Mouse (Mus musculus) lung, postnatal 4 days (tissue): ENCODE measurements at regions not wholly inside any gene's neighbourhood (a gene's known extent, or its start where the extent isn't known, plus 50 kb on each side); places are given as distances from the start of the nearest gene placed in this dataset.

Experiments used
- DNase-seq, 2 experiments: peaks; one replicate each; pipeline ENCODE4 v3.0.0; 2021

GRCm38 (mm10) chr1:77933095-77933766 lies 263.7 kb downstream of the Pax3 start:
- no peak for DNase-seq

DNA sequence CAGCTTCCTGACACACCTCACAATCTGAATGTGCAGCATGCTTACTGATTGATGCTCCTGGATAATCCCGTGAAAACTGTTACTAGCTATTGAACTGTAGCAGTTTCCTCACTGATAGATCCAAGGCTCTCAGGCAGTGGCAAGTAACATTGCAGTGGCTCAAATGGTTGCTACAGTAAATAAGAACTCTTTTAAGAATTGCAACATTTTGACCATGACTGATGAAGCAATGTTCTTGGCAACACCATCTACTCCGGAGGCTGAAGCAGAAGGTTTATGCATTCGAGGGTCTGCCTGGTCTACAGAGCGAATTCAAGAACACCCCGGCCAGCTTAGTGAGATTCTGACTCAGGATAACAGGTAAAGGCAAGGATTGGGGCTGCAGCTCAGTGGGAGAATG lies 264.7 kb downstream of the Pax3 start:
- DNase-seq: no peak

- no peak for DNase-seq
These were observed 266.3 kb downstream of the Pax3 start for GRCm38 (mm10) chr1:77930661-77931060.

- no peak for DNase-seq
These were observed 267.4 kb downstream of the Pax3 start for GRCm38 (mm10) chr1:77929552-77929951.

GRCm38 (mm10) chr1:77926146-77926545 lies 270.8 kb downstream of the Pax3 start:
- no peak for DNase-seq

GRCm38 (mm10) chr1:77896226-77896625 lies 300.7 kb downstream of the Pax3 start:
- DNase-seq: peak in 1 of 2 experiments; percentile 7

DNA sequence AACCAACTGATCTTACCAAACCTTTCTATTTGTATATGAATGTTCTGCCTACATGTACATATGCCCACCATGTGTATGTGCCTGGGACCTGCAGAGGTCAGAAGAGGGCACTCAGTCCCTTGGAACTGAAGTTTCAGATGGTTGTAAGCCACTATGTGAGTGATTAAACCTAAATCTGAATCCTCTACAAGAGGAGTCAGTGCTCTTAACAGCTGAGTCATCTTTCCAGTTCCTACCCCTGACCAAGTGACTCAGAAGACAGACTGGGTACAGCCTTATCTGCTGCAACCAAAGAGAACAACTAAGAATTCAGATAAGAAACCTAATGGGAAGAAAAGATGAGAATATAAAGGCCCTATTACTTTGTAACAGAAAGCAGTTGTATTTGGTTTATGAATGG lies 317.9 kb downstream of the Pax3 start:
- DNase-seq: no peak

- no peak for DNase-seq
These were observed 326.8 kb downstream of the Pax3 start for GRCm38 (mm10) chr1:77870125-77870524.

DNA sequence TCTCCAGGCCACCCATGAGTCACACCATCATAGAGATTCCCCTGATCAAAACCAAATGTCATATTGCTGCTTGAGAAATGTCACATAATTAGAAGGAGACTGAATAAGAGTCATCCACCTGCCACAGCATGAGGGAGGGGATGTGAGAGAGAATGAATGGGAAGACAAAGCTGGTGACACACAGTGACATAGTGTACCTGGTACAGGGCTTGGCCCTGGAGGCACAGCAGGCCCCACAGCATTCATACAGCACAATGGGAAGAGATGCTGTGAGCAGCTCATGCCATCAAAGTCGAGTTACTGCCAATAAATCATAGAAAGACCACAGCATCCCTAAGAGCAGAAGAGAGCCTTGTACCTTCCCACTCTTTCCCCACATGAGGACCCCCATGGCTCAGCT lies 327.8 kb downstream of the Pax3 start:
- no peak for DNase-seq

DNA sequence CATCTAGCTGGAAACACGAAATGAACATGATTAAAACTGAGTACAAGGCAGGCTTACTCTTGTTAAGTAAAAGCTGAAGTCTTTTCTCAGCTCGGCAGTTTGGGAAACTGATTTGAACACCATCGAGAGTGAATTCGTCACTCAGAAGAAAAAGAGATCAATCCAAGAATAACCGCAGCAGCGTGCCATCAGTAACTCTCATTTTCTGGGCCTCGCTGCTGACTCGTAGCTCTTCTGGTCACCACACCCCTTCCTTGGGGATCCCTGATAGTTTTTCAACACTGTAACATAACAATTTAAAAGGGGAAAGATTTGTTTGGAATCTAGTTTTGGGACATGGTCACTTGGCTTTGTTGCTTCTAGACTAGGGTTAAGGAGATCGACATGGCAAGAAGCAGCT lies 337.0 kb downstream of the Pax3 start:
- DNase-seq: no peak

DNA sequence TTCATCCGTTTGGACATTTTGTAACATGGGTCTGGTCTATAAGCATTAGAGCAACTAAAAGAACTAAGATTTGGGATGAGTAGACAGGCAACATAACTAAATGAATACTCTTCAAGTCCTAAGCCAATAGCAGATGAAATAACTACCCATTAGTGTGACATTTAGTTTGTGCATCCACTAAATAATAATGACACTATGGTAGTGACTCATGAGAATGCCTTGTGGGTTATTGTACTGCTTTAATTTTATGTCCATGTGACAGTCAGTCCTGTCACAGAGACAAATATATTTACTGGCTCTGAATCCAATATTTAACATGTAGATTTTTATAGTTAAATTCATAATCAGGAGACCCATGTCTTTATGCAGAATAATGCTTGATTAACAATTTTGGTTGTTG lies 339.5 kb upstream of the Epha4 start:
- no peak for DNase-seq

- no peak for DNase-seq
These were observed 333.1 kb upstream of the Epha4 start for GRCm38 (mm10) chr1:77847766-77848615.

DNA sequence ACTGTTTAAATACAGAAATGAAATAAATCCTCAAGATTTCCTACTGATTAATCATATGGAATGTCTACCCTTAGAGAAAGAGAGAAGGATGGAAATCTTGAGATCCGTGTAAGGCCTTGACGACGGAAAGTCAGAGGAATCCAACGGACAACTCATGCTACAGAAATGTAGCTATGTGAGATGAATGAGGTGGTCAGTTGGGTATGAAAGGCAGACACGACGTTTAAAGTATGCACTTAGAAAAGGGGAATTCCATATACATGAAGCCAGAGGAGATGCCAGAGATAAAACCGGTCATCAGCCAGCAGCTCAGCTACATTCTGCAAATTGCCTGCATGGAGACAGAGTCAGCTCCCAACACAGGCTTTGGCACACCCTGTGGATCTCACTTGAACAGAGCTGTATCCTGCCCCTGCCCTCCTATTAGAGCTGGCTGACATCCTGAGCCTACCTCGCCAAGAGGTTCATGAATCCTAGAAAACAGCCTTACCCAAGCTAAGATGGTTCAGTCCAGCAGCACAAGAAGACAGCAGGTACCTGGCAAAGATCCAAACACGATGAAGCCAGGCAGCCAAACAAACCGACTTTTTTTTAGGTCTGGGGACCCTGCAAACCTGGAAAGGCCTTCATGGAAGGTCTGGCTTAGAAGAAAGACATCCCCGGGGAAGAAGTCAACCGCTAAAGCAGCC lies 331.3 kb upstream of the Epha4 start:
- no peak for DNase-seq

DNA sequence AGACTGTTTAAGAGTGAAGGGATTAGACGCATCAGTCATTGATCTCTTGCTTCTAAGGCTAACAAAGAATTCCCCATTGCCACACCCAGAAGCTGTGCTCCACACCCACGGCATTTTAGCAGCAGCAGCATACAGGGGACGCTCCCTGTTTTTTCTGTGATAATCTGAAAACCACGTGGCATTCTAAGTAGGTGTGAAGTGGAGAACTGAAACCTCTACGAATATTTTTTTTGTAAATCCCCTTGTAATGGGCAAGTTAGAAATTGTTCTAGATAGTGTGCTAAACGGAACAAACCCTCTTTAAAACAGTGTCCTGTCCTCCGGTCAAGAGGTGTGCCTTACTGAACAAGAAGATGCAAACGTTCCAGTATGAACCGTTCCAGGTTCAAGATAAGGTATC lies 325.8 kb upstream of the Epha4 start:
- no peak for DNase-seq

- DNase-seq: no peak
These were observed 317.3 kb upstream of the Epha4 start for GRCm38 (mm10) chr1:77832174-77832573.

- DNase-seq: no peak
These were observed 310.0 kb upstream of the Epha4 start for GRCm38 (mm10) chr1:77824716-77825387.

DNA sequence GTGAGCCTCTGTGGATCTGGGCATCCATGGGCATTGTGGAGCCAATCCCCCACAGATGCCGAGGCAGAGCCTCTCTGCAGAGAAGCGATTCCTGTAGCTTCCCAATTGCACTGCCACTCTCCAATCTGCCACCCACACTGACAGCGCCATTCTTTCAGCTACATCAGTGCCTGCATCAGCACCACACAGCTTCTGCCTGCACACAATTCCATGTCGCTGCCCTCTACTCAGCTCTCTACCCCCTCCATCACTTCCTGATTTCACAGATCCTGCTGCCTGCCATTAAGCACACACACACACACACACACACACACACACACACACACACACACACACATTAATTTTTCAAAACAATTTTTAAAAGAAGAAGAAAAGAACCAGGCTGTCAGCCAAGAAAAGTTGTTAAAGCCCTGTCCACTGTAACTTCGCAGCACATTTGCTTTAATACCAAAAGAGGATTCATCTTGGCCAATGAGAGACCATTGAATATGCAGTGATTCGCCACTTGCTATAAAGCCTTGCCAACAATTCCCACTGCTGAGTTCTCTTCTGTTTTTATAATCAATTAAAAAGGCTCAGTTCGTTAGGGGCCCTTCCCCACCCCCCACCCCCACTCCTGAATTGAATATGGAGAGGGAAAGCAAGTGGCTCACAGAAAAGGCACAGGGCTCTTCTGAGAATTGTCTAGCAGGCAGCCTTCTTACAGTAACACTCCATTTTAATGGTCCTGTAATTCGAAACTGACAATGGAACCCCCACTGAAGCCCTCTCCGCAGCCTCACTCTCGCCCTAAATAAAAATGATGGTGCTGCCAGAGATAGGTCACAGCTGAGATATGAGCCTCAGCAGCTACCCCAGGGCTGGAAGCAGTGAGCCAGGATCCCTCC lies 309.2 kb upstream of the Epha4 start:
- no peak for DNase-seq

GRCm38 (mm10) chr1:77820101-77820500 lies 305.2 kb upstream of the Epha4 start:
- no peak for DNase-seq

DNA sequence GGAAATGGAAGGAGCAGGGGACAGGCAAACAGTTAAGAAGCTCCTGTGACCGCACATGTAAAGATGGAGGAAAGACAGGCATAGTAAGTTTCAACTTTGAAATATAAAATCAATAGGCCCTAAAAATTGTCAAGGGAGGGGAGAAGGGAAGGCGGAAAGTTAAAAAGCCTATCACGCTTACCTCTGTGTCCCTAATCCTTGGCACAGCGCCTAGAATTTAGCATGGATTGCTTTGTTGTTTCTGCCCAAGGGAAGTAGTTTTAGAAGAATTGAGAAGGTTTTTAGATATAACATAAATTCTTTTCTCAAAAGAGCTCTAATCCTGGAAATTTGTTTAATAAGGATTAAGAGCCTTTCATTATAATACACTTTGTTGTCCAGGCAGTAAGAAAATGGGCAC lies 300.6 kb upstream of the Epha4 start:
- DNase-seq: no peak

DNA sequence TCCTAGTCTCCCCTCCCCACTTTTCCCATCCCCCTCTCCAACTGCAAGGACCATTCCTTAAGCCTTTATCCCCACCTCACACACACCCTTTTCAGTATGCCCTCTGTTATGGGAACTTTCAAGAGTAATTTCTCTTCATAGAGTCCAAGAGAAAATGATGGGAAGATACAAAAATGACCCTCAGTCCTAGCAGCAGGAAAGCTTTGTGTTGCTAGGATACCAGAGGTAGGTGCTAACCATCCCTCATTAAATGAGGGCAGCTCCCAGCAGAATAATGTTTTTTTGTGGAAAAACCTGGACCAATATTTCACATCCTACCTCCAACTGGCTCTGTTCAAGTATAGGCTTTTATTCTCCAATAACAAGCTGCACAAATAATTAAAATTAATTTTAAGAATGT lies 296.7 kb upstream of the Epha4 start:
- no peak for DNase-seq

GRCm38 (mm10) chr1:77790974-77791373 lies 276.1 kb upstream of the Epha4 start:
- DNase-seq: no peak

DNA sequence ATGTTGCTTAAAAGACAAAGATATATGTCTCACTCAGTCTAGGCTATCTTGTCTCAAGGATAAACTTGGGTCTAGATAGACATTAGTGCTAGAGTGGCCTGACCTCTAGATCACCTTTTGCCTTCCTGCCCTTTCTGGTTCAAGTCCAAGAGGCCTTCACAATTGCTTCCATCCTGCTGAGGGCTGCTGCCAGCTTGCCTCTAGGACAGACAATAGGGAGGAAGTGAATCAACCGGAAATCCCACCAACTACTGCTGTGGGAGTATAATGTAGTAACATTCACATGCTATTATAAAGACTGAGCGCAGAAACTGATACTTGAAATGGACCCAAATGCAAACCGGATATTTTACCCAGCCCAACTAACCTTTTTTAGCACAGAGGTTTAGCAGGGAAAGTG lies 239.4 kb upstream of the Epha4 start:
- DNase-seq: peak; percentile 33 to 44
